Mouse (Mus musculus) E14TG2a.4 (cell line): Measurements from ENCODE around the gene Ppp6r2.

Experiments
- CTCF ChIP-seq: conservative IDR thresholded peaks from 2 replicates; pipeline ENCODE4 v1.5.1; 2014; ENCODE audit warnings: low read length
- NANOG ChIP-seq: IDR thresholded peaks from 2 replicates; pipeline ENCODE4 v1.6.1; 2014; ENCODE audit warnings: borderline replicate concordance, low read length, mixed read lengths
- POU5F1 ChIP-seq: IDR thresholded peaks from 2 replicates; pipeline ENCODE4 v1.6.1; 2014; ENCODE audit warnings: low read length, borderline replicate concordance

GRCm38 (mm10) chr15:89277366-89277765 lies 66.0 kb downstream of the Ppp6r2 start:
- no peak for TF ChIP-seq CTCF
- TF ChIP-seq POU5F1, result no peak
- TF ChIP-seq NANOG, result no peak
